Mouse (Mus musculus): ENCODE results near the gene Ldlrad3. TPM values are rescaled to one million over a fixed set of nuclear protein-coding genes. Genes with fewer than 3 reads are reported as not detected.
A peak's percentile ranks its signal among the peaks of the same experiment; 100 is the strongest.

Ldlrad3 gene
- polyA plus RNA-seq, 1 experiment from 2014 or later: 24.6 TPM

- ATAC-seq: 0 out of 2 replicates have a peak, but pooled peaks have one; percentile 5
- Histone ChIP-seq H3K9ac (ENCODE audit: low read depth, low read length) (no peak overlapping the region), H3K9me3 (ENCODE audit: control insufficient read depth, low read length) (no peaks in the 10 kb centered on the region), H3K4me2 (ENCODE audit: low read length) (no peak overlapping the region), H3K4me1 (ENCODE audit: control insufficient read depth, insufficient read depth, low read depth, low read length) (peaks cover 29% of the 10 kb centered on the region), H3K27me3 (replicated peaks; ENCODE audit: control insufficient read depth, insufficient read depth, low read length) (no peaks in the 10 kb centered on the region), H3K27ac (ENCODE audit: low read depth, low read length) (peak overlapping the region; percentile 26; the same call in 1 of the 2 replicates), H3K4me3 (ENCODE audit: low read length) (no peak overlapping the region), H3K36me3 (ENCODE audit: control insufficient read depth, insufficient read depth, low read length) (no peaks in the 10 kb centered on the region)
- 45% methylated on average over 9 of the region's 9 CpGs for WGBS
Observed at GRCm38 (mm10) chr2:102116521-102117401, 69.4 kb downstream of the Ldlrad3 start.

GRCm38 (mm10) chr2:102113801-102114200 lies 72.4 kb downstream of the Ldlrad3 start:
- no peaks in the 10 kb centered on the region for H3K27me3 ChIP-seq (replicated peaks; ENCODE audit: control insufficient read depth, insufficient read depth, low read length)
- no peaks in the 10 kb centered on the region for H3K36me3 ChIP-seq (ENCODE audit: control insufficient read depth, insufficient read depth, low read length)
- no peak overlapping the region for H3K4me2 ChIP-seq (ENCODE audit: low read length)
- no peak overlapping the region for H3K4me3 ChIP-seq (ENCODE audit: low read length)
- ATAC-seq: no peak
- WGBS: 94% methylated on average over 3 of the region's 3 CpGs
- H3K9me3 ChIP-seq (ENCODE audit: control insufficient read depth, low read length): no peaks in the 10 kb centered on the region
- H3K4me1 ChIP-seq (ENCODE audit: control insufficient read depth, insufficient read depth, low read depth, low read length): peaks cover 12% of the 10 kb centered on the region
- H3K27ac ChIP-seq (ENCODE audit: low read depth, low read length): no peak overlapping the region
- no peak overlapping the region for H3K9ac ChIP-seq (ENCODE audit: low read depth, low read length)

GRCm38 (mm10) chr2:102113323-102113722 lies 72.9 kb downstream of the Ldlrad3 start:
- H3K4me3 ChIP-seq (ENCODE audit: low read length): no peak overlapping the region
- no peaks in the 10 kb centered on the region for H3K9me3 ChIP-seq (ENCODE audit: control insufficient read depth, low read length)
- 69% methylated on average over 12 of the region's 12 CpGs for WGBS
- no peak overlapping the region for H3K27ac ChIP-seq (ENCODE audit: low read depth, low read length)
- peaks cover 10% of the 10 kb centered on the region for H3K4me1 ChIP-seq (ENCODE audit: control insufficient read depth, insufficient read depth, low read depth, low read length)
- no peaks in the 10 kb centered on the region for H3K36me3 ChIP-seq (ENCODE audit: control insufficient read depth, insufficient read depth, low read length)
- H3K9ac ChIP-seq (ENCODE audit: low read depth, low read length): no peak overlapping the region
- no peaks in the 10 kb centered on the region for H3K27me3 ChIP-seq (replicated peaks; ENCODE audit: control insufficient read depth, insufficient read depth, low read length)
- ATAC-seq: no peak
- no peak overlapping the region for H3K4me2 ChIP-seq (ENCODE audit: low read length)

- Histone ChIP-seq H3K4me1 (ENCODE audit: control insufficient read depth, insufficient read depth, low read depth, low read length) (peaks cover 3% of the 10 kb centered on the region), H3K9me3 (ENCODE audit: control insufficient read depth, low read length) (no peaks in the 10 kb centered on the region), H3K4me2 (ENCODE audit: low read length) (no peak overlapping the region), H3K27me3 (replicated peaks; ENCODE audit: control insufficient read depth, insufficient read depth, low read length) (no peaks in the 10 kb centered on the region), H3K9ac (ENCODE audit: low read depth, low read length) (no peak overlapping the region), H3K36me3 (ENCODE audit: control insufficient read depth, insufficient read depth, low read length) (no peaks in the 10 kb centered on the region), H3K27ac (ENCODE audit: low read depth, low read length) (no peak overlapping the region), H3K4me3 (ENCODE audit: low read length) (no peak overlapping the region)
- WGBS: 72% methylated on average over 13 of the region's 13 CpGs
- ATAC-seq: no peak
Observed at GRCm38 (mm10) chr2:102111906-102112499, 74.2 kb downstream of the Ldlrad3 start.

GRCm38 (mm10) chr2:102110306-102110705 lies 75.9 kb downstream of the Ldlrad3 start:
- H3K4me1 ChIP-seq (ENCODE audit: control insufficient read depth, insufficient read depth, low read depth, low read length): no peaks in the 10 kb centered on the region; the same call in 1 of the 2 replicates
- no peak overlapping the region for H3K27ac ChIP-seq (ENCODE audit: low read depth, low read length)
- ATAC-seq: no peak
- no peaks in the 10 kb centered on the region for H3K27me3 ChIP-seq (replicated peaks; ENCODE audit: control insufficient read depth, insufficient read depth, low read length)
- no peak overlapping the region for H3K4me2 ChIP-seq (ENCODE audit: low read length)
- no peaks in the 10 kb centered on the region for H3K36me3 ChIP-seq (ENCODE audit: control insufficient read depth, insufficient read depth, low read length)
- no peak overlapping the region for H3K4me3 ChIP-seq (ENCODE audit: low read length)
- H3K9ac ChIP-seq (ENCODE audit: low read depth, low read length): no peak overlapping the region
- 98% methylated on average over 2 of the region's 2 CpGs for WGBS
- H3K9me3 ChIP-seq (ENCODE audit: control insufficient read depth, low read length): no peaks in the 10 kb centered on the region

GRCm38 (mm10) chr2:102107280-102107679 lies 78.9 kb downstream of the Ldlrad3 start:
- Histone ChIP-seq H3K9me3 (ENCODE audit: control insufficient read depth, low read length) (no peaks in the 10 kb centered on the region), H3K9ac (ENCODE audit: low read depth, low read length) (no peak overlapping the region), H3K27me3 (replicated peaks; ENCODE audit: control insufficient read depth, insufficient read depth, low read length) (no peaks in the 10 kb centered on the region), H3K27ac (ENCODE audit: low read depth, low read length) (no peak overlapping the region), H3K4me3 (ENCODE audit: low read length) (no peak overlapping the region), H3K4me1 (ENCODE audit: control insufficient read depth, insufficient read depth, low read depth, low read length) (no peaks in the 10 kb centered on the region; the same call in 1 of the 2 replicates), H3K4me2 (ENCODE audit: low read length) (no peak overlapping the region), H3K36me3 (ENCODE audit: control insufficient read depth, insufficient read depth, low read length) (no peaks in the 10 kb centered on the region)
- WGBS: 67% methylated on average over 6 of the region's 6 CpGs
- peak; percentile 51; the same call in 1 of the 2 replicates for ATAC-seq

GRCm38 (mm10) chr2:102106728-102107127 lies 79.5 kb downstream of the Ldlrad3 start:
- Histone ChIP-seq H3K9me3 (ENCODE audit: control insufficient read depth, low read length) (no peaks in the 10 kb centered on the region), H3K36me3 (ENCODE audit: control insufficient read depth, insufficient read depth, low read length) (no peaks in the 10 kb centered on the region), H3K4me3 (ENCODE audit: low read length) (no peak overlapping the region), H3K27me3 (replicated peaks; ENCODE audit: control insufficient read depth, insufficient read depth, low read length) (no peaks in the 10 kb centered on the region), H3K4me2 (ENCODE audit: low read length) (no peak overlapping the region), H3K9ac (ENCODE audit: low read depth, low read length) (no peak overlapping the region), H3K27ac (ENCODE audit: low read depth, low read length) (no peak overlapping the region), H3K4me1 (ENCODE audit: control insufficient read depth, insufficient read depth, low read depth, low read length) (no peaks in the 10 kb centered on the region)
- ATAC-seq: 0 out of 2 replicates have a peak, but pooled peaks have one; percentile 31
- WGBS: 93% methylated on average over 6 of the region's 6 CpGs

GRCm38 (mm10) chr2:102105454-102105853 lies 80.7 kb downstream of the Ldlrad3 start:
- no peak for ATAC-seq
- no peak overlapping the region for H3K27ac ChIP-seq (ENCODE audit: low read depth, low read length)
- WGBS: 77% methylated on average over 1 of the region's 2 CpGs
- no peaks in the 10 kb centered on the region for H3K36me3 ChIP-seq (ENCODE audit: control insufficient read depth, insufficient read depth, low read length)
- no peak overlapping the region for H3K4me2 ChIP-seq (ENCODE audit: low read length)
- H3K4me1 ChIP-seq (ENCODE audit: control insufficient read depth, insufficient read depth, low read depth, low read length): peaks cover 2% of the 10 kb centered on the region; the same call in 1 of the 2 replicates
- no peak overlapping the region for H3K4me3 ChIP-seq (ENCODE audit: low read length)
- no peaks in the 10 kb centered on the region for H3K9me3 ChIP-seq (ENCODE audit: control insufficient read depth, low read length)
- H3K9ac ChIP-seq (ENCODE audit: low read depth, low read length): no peak overlapping the region
- H3K27me3 ChIP-seq (replicated peaks; ENCODE audit: control insufficient read depth, insufficient read depth, low read length): no peaks in the 10 kb centered on the region

GRCm38 (mm10) chr2:102103955-102104354 lies 82.2 kb downstream of the Ldlrad3 start:
- H3K4me1 ChIP-seq (ENCODE audit: control insufficient read depth, insufficient read depth, low read depth, low read length): peaks cover 3% of the 10 kb centered on the region; the same call in 1 of the 2 replicates
- 91% methylated on average over 12 of the region's 12 CpGs for WGBS
- H3K36me3 ChIP-seq (ENCODE audit: control insufficient read depth, insufficient read depth, low read length): no peaks in the 10 kb centered on the region
- ATAC-seq: no peak
- no peak overlapping the region for H3K4me2 ChIP-seq (ENCODE audit: low read length)
- H3K9ac ChIP-seq (ENCODE audit: low read depth, low read length): no peak overlapping the region
- H3K4me3 ChIP-seq (ENCODE audit: low read length): no peak overlapping the region
- no peak overlapping the region for H3K27ac ChIP-seq (ENCODE audit: low read depth, low read length)
- no peaks in the 10 kb centered on the region for H3K27me3 ChIP-seq (replicated peaks; ENCODE audit: control insufficient read depth, insufficient read depth, low read length)
- no peaks in the 10 kb centered on the region for H3K9me3 ChIP-seq (ENCODE audit: control insufficient read depth, low read length)
